Mouse (Mus musculus): ENCODE measurements around the gene Shbg. TPM values are rescaled to one million over a fixed set of nuclear protein-coding genes. Genes with fewer than 3 reads are reported as not detected.
"Not testable (repeated sequence)": the region's sequence is repeated elsewhere in the genome, so short reads cannot be mapped to it uniquely, and the experiment has no call there.

The Shbg gene
- polyA plus RNA-seq, 1 experiment from 2014 or later, result not detected

- peaks cover 5% of the 10 kb centered on the region; the same call in 1 of the 2 replicates for H3K36me3 ChIP-seq (ENCODE audit: insufficient read depth)
- ATAC-seq (ENCODE audit: insufficient read depth) (peak; percentile 99), DNase-seq (peak; percentile 100)
- H3K9ac ChIP-seq, result peak within 1 kb of the TSS; percentile 94
- WGBS, result 0% methylated on average over 56 of the region's 56 CpGs
- peak within 1 kb of the TSS; percentile 69 for H3K4me2 ChIP-seq
- peak within 1 kb of the TSS; percentile 97 for H3K27ac ChIP-seq (ENCODE audit: low read depth)
- peak within 1 kb of the TSS; percentile 93 for H3K4me3 ChIP-seq (ENCODE audit: low read depth, low read length)
- H3K4me1 ChIP-seq (ENCODE audit: insufficient read depth), result peaks cover 11% of the 10 kb centered on the region
- H3K9me3 ChIP-seq (ENCODE audit: low read depth, low read length), result no peaks in the 10 kb centered on the region
- peak; percentile 85 for TF ChIP-seq CTCF (IDR thresholded peaks at IDR 0.05; ENCODE audit: low read depth)
- no peaks in the 10 kb centered on the region for H3K27me3 ChIP-seq (ENCODE audit: insufficient read depth, low read length)
Observed at GRCm38 (mm10) chr11:69632284-69633089, 14.8 kb upstream of the Shbg start, which contains the start of gene Fxr2. Gene Fxr2, plus strand, starts transcription at chr11:69632990.

- Histone ChIP-seq H3K9ac (no peak overlapping the region), H3K9me3 (ENCODE audit: low read depth, low read length) (no peaks in the 10 kb centered on the region), H3K27ac (ENCODE audit: low read depth) (no peak overlapping the region), H3K4me3 (ENCODE audit: low read depth, low read length) (no peak overlapping the region), H3K36me3 (ENCODE audit: insufficient read depth) (no peaks in the 10 kb centered on the region), H3K4me1 (ENCODE audit: insufficient read depth) (peaks cover 8% of the 10 kb centered on the region), H3K27me3 (ENCODE audit: insufficient read depth, low read length) (no peaks in the 10 kb centered on the region), H3K4me2 (no peak overlapping the region)
- 62% methylated on average over 1 of the region's 1 CpGs for WGBS
- peak; percentile 59 for TF ChIP-seq CTCF (IDR thresholded peaks at IDR 0.05; ENCODE audit: low read depth)
- no peak for ATAC-seq (ENCODE audit: insufficient read depth)
- DNase-seq, result peak; percentile 45
Observed at GRCm38 (mm10) chr11:69629802-69630201, 12.1 kb upstream of the Shbg start.

- H3K4me2 ChIP-seq, result no peak overlapping the region
- no peaks in the 10 kb centered on the region for H3K36me3 ChIP-seq (ENCODE audit: insufficient read depth)
- H3K9ac ChIP-seq, result no peak overlapping the region
- TF ChIP-seq CTCF (IDR thresholded peaks at IDR 0.05; ENCODE audit: low read depth), result peak; percentile 97
- ATAC-seq (ENCODE audit: insufficient read depth) (no peak), DNase-seq (peak; percentile 93)
- no peak overlapping the region for H3K27ac ChIP-seq (ENCODE audit: low read depth)
- no peak overlapping the region for H3K4me3 ChIP-seq (ENCODE audit: low read depth, low read length)
- no peaks in the 10 kb centered on the region for H3K27me3 ChIP-seq (ENCODE audit: insufficient read depth, low read length)
- no peaks in the 10 kb centered on the region for H3K4me1 ChIP-seq (ENCODE audit: insufficient read depth)
- WGBS, result 34% methylated on average over 6 of the region's 6 CpGs
- no peaks in the 10 kb centered on the region for H3K9me3 ChIP-seq (ENCODE audit: low read depth, low read length)
Observed at GRCm38 (mm10) chr11:69628286-69628685, 10.6 kb upstream of the Shbg start.

- H3K9ac ChIP-seq; H3K27ac ChIP-seq (ENCODE audit: low read depth); H3K4me3 ChIP-seq (ENCODE audit: low read depth, low read length); H3K27me3 ChIP-seq (ENCODE audit: insufficient read depth, low read length); H3K36me3 ChIP-seq (ENCODE audit: insufficient read depth); DNase-seq; H3K4me1 ChIP-seq (ENCODE audit: insufficient read depth); H3K4me2 ChIP-seq; ATAC-seq (ENCODE audit: insufficient read depth); H3K9me3 ChIP-seq (ENCODE audit: low read depth, low read length): not testable (repeated sequence)
- WGBS, result 79% methylated on average over 2 of the region's 2 CpGs
Observed at GRCm38 (mm10) chr11:69624339-69624738, 6.6 kb upstream of the Shbg start.

GRCm38 (mm10) chr11:69623006-69623405 lies 5.3 kb upstream of the Shbg start:
- H3K27ac ChIP-seq (ENCODE audit: low read depth), result no peak overlapping the region
- H3K4me3 ChIP-seq (ENCODE audit: low read depth, low read length), result peak overlapping the region; percentile 55
- WGBS, result 58% methylated on average over 4 of the region's 4 CpGs

GRCm38 (mm10) chr11:69622406-69622805 lies 4.7 kb upstream of the Shbg start:
- no peaks in the 10 kb centered on the region for H3K36me3 ChIP-seq (ENCODE audit: insufficient read depth)
- peak; percentile 16; the same call in 1 of the 2 replicates for ATAC-seq (ENCODE audit: insufficient read depth)

More at GRCm38 (mm10) chr11:69623006-69623405, 5.3 kb upstream of the Shbg start:
- Histone ChIP-seq H3K36me3 (ENCODE audit: insufficient read depth) (no peaks in the 10 kb centered on the region), H3K27me3 (ENCODE audit: insufficient read depth, low read length) (no peaks in the 10 kb centered on the region), H3K4me1 (ENCODE audit: insufficient read depth) (no peaks in the 10 kb centered on the region), H3K4me2 (peak overlapping the region; percentile 82), H3K9ac (peak overlapping the region; percentile 71; the same call in 1 of the 2 replicates), H3K9me3 (ENCODE audit: low read depth, low read length) (no peaks in the 10 kb centered on the region)
- DNase-seq (no peak), ATAC-seq (ENCODE audit: insufficient read depth) (no peak)
- no peak for TF ChIP-seq CTCF (IDR thresholded peaks at IDR 0.05; ENCODE audit: low read depth)

GRCm38 (mm10) chr11:69621571-69622268 lies 4.0 kb upstream of the Shbg start, which contains the start of gene Sat2:
Gene Sat2, plus strand, starts transcription at chr11:69622024.
- 1% methylated on average over 20 of the region's 20 CpGs for WGBS
- Histone ChIP-seq H3K4me3 (ENCODE audit: low read depth, low read length) (peak within 1 kb of the TSS; percentile 55), H3K27ac (ENCODE audit: low read depth) (peak within 1 kb of the TSS; percentile 80), H3K27me3 (ENCODE audit: insufficient read depth, low read length) (peaks cover under 1% of the 10 kb centered on the region; the same call in 1 of the 2 replicates), H3K4me2 (peak within 1 kb of the TSS; percentile 82), H3K9ac (peak within 1 kb of the TSS; percentile 71), H3K9me3 (ENCODE audit: low read depth, low read length) (no peaks in the 10 kb centered on the region), H3K36me3 (ENCODE audit: insufficient read depth) (no peaks in the 10 kb centered on the region), H3K4me1 (ENCODE audit: insufficient read depth) (no peaks in the 10 kb centered on the region)
- peak; percentile 89 for DNase-seq
- peak; percentile 93 for ATAC-seq (ENCODE audit: insufficient read depth)
- TF ChIP-seq CTCF (IDR thresholded peaks at IDR 0.05; ENCODE audit: low read depth), result no peak

More at GRCm38 (mm10) chr11:69622406-69622805, 4.7 kb upstream of the Shbg start:
- Histone ChIP-seq H3K4me1 (ENCODE audit: insufficient read depth) (no peaks in the 10 kb centered on the region), H3K4me3 (ENCODE audit: low read depth, low read length) (peak overlapping the region; percentile 55), H3K4me2 (peak overlapping the region; percentile 82), H3K9ac (peak overlapping the region; percentile 71), H3K27me3 (ENCODE audit: insufficient read depth, low read length) (no peaks in the 10 kb centered on the region), H3K27ac (ENCODE audit: low read depth) (peak overlapping the region; percentile 80), H3K9me3 (ENCODE audit: low read depth, low read length) (no peaks in the 10 kb centered on the region)
- no peak for TF ChIP-seq CTCF (IDR thresholded peaks at IDR 0.05; ENCODE audit: low read depth)
- DNase-seq, result peak; percentile 56
- 25% methylated on average over 6 of the region's 6 CpGs for WGBS

Measured in lung, embryonic 14.5 days (tissue).